Mouse (Mus musculus) cerebellum, adult 2 months (tissue): ENCODE measurements around the gene Efhc1.

ENCODE experiments used
- CTCF ChIP-seq: fragments of 200-500 bp; IDR thresholded peaks from 2 replicates; pipeline ENCODE4 v1.5.1; 2011; ENCODE audit warnings: low read depth, mild to moderate bottlenecking, control low read depth, low read length, moderate library complexity, borderline replicate concordance; ENCODE audit not compliant: insufficient read depth
- POLR2A ChIP-seq: fragments of 200-500 bp; IDR thresholded peaks from 2 replicates; pipeline ENCODE4 v1.6.1; 2011; ENCODE audit warnings: low read length, control low read depth, borderline replicate concordance; ENCODE audit not compliant: insufficient read depth

- TF ChIP-seq CTCF = no peak
- no peak for TF ChIP-seq POLR2A
These were observed 3.5 kb downstream of the Efhc1 start for GRCm38 (mm10) chr1:20954876-20955275.
